Mouse (Mus musculus): Measurements from ENCODE around the gene Slc7a6.

DNA sequence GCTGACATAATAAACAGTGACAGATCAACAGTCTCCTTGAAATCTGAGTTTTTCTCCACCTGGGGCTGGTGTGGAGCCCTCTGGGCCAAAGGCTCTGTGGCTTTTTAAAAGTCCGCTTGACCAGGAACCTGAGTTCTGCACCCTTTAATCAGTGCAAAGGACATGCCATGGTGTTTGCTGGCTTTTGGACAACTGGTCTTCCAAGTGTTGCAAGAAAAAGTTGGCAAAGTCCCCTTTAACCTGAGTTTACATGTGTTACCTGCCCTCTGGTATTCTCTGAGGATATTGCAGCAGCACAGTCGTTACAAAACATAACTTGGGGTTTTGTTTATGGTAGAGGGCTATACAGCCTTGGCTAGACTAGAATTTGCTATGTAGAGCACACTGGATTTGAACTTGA is 38.2 kb upstream of the Slc7a6 start:
- TF ChIP-seq POLR2A (IDR thresholded peaks at IDR 0.05; ENCODE audit: low read depth, low read length) (no peak), CTCF (IDR thresholded peaks at IDR 0.05; ENCODE audit: extremely low read depth, insufficient read depth, insufficient read length, insufficient replicate concordance) (no peak)
